Mouse (Mus musculus): ENCODE data around the gene Serpina7. TPM values are rescaled to one million over a fixed set of nuclear protein-coding genes. Genes with fewer than 3 reads are reported as not detected.

The Serpina7 gene
- polyA plus RNA-seq, 1 experiment, result not detected

- TF ChIP-seq POLR2A (IDR thresholded peaks at IDR 0.05; ENCODE audit: low read depth, low read length) (no peak), CTCF (IDR thresholded peaks at IDR 0.05; ENCODE audit: extremely low read depth, insufficient read length, insufficient replicate concordance, low read depth, low read length) (no peak)
- WGBS, result 55% methylated on average over 1 of the region's 1 CpGs
- H3K4me1 ChIP-seq (ENCODE audit: control insufficient read depth, insufficient read depth, insufficient read length, low read length), result no peaks in the 10 kb centered on the region
- H3K36me3 ChIP-seq (ENCODE audit: control insufficient read depth, insufficient read depth, low read length), result no peaks in the 10 kb centered on the region
- no peaks in the 10 kb centered on the region for H3K27me3 ChIP-seq (ENCODE audit: control insufficient read depth, insufficient read depth, low read length)
- no peak overlapping the region for H3K27ac ChIP-seq (ENCODE audit: insufficient read depth, low read depth, low read length)
- no peak overlapping the region for H3K4me3 ChIP-seq (ENCODE audit: low read depth, low read length)
These were observed 43.9 kb downstream of the Serpina7 start for GRCm38 (mm10) chrX:139041148-139041547.

GRCm38 (mm10) chrX:139039314-139039713 is 45.7 kb downstream of the Serpina7 start:
- no peak overlapping the region for H3K4me3 ChIP-seq (ENCODE audit: low read depth, low read length)
- WGBS, result 37% methylated on average over 2 of the region's 2 CpGs
- H3K4me1 ChIP-seq (ENCODE audit: control insufficient read depth, insufficient read depth, insufficient read length, low read length), result no peaks in the 10 kb centered on the region
- TF ChIP-seq CTCF (IDR thresholded peaks at IDR 0.05; ENCODE audit: extremely low read depth, insufficient read length, insufficient replicate concordance, low read depth, low read length) (no peak), POLR2A (IDR thresholded peaks at IDR 0.05; ENCODE audit: low read depth, low read length) (no peak)
- no peak overlapping the region for H3K27ac ChIP-seq (ENCODE audit: insufficient read depth, low read depth, low read length)
- no peaks in the 10 kb centered on the region for H3K36me3 ChIP-seq (ENCODE audit: control insufficient read depth, insufficient read depth, low read length)
- H3K27me3 ChIP-seq (ENCODE audit: control insufficient read depth, insufficient read depth, low read length), result no peaks in the 10 kb centered on the region

GRCm38 (mm10) chrX:139037666-139038065 is 47.4 kb downstream of the Serpina7 start:
- H3K27me3 ChIP-seq (ENCODE audit: control insufficient read depth, insufficient read depth, low read length), result no peaks in the 10 kb centered on the region
- no peak for TF ChIP-seq POLR2A (IDR thresholded peaks at IDR 0.05; ENCODE audit: low read depth, low read length)
- TF ChIP-seq CTCF (IDR thresholded peaks at IDR 0.05; ENCODE audit: extremely low read depth, insufficient read length, insufficient replicate concordance, low read depth, low read length), result no peak
- H3K4me3 ChIP-seq (ENCODE audit: low read depth, low read length), result no peak overlapping the region
- WGBS, result 93% methylated on average over 1 of the region's 1 CpGs
- H3K4me1 ChIP-seq (ENCODE audit: control insufficient read depth, insufficient read depth, insufficient read length, low read length), result no peaks in the 10 kb centered on the region
- no peak overlapping the region for H3K27ac ChIP-seq (ENCODE audit: insufficient read depth, low read depth, low read length)
- no peaks in the 10 kb centered on the region for H3K36me3 ChIP-seq (ENCODE audit: control insufficient read depth, insufficient read depth, low read length)

Other genes starting within 250 kb of the Serpina7 start
- not detected in 2 replicates for gene Nrk, start 170.8 kb downstream of the Serpina7 start, polyA plus RNA-seq (2012; rRNA removed)
- gene 4930513O06Rik, start 1.0 kb upstream of the Serpina7 start, polyA plus RNA-seq (2012; rRNA removed), result not detected in 2 replicates
- not detected in 2 replicates for gene 4933428M09Rik, start 94.0 kb upstream of the Serpina7 start, polyA plus RNA-seq (2012; rRNA removed)
- gene Mum1l1, start 124.8 kb upstream of the Serpina7 start, polyA plus RNA-seq (2012; rRNA removed), result 0.42 TPM in 1 of 2 replicates, not detected in the other
- gene Trap1a, start 248.4 kb upstream of the Serpina7 start, polyA plus RNA-seq (2012; rRNA removed), result not detected in 2 replicates

All from small intestine, adult 2 months (tissue).